Mouse (Mus musculus): Measurements from ENCODE around the gene Porcn.

The Porcn gene

GRCm38 (mm10) chrX:8206015-8206693, at the start of gene Porcn:
Gene Porcn, minus strand, starts transcription at chrX:8206525.
- peak; percentile 71 for DNase-seq (ENCODE audit: extremely low read depth, low read depth)

DNA sequence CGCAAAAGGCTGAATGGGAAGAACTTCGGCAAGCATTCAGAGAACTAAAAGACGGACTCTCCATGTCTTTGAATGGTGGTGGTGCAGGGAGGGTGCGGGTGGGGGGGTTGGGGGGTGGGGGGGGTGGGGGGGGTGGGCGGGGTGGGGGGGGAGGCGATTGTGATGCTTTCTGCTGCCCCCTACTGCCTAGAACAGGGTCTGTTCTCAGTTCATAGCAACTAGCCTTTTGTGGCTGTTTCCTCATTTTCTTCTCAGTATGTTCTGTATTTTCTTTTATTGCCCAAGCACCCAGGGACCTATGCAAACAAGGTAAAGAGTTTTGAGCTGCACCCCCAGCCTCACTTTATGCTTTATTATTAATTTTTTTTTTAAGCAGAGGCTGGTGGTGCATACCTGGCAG, 49.5 kb upstream of the Porcn start:
- no peak for DNase-seq (ENCODE audit: extremely low read depth, low read depth)

GRCm38 (mm10) chrX:8253711-8254110, 47.4 kb upstream of the Porcn start:
- DNase-seq (ENCODE audit: extremely low read depth, low read depth), result no peak

DNA sequence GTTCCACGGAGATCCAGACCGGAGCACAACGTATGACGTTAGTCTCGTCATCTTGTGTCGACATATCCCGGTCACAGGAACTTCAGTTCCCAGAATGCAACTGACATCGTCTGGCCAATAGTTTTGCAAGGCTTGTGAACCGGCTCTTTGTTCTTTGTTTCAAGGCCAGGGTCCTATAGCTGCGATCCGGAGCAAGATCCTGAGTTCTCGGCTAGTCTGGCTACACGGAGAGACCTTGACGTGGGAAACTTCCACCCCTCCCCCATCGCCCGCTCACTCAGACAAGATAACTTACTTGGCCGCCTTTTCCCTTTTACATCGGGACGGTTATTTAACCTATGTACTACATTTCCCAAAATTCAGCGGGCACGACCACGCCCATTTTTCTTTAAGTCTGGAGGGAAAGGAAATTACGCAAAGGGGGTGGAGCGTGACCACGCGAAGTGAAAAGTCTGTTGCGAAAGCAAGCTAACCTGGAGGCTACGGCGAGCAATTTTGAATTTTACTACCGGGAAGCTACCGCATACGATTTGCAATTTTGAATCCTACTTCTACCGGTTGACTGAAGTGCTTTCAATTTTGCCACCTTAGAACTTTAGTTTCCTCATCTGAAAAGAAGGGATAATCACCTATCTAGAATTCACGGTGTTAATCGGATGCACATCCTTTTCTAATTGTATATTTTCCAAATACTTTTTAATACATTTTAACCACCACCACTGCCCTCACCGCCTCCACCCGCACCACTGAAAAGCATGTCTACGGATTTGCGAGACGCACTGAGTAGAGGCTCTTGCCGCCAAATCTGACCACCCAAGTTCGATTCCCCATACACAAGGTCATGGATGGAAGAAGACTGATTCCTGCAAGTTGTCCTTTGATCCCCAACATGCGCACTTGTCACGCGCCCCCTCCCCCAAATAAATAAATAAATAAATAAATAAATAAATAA, 46.3 kb upstream of the Porcn start, which contains the start of gene Ftsj1:
Gene Ftsj1, minus strand, starts transcription at position 73 of the 952 bp plus-strand sequence.
- DNase-seq (ENCODE audit: extremely low read depth, low read depth), result peak; percentile 97

DNA sequence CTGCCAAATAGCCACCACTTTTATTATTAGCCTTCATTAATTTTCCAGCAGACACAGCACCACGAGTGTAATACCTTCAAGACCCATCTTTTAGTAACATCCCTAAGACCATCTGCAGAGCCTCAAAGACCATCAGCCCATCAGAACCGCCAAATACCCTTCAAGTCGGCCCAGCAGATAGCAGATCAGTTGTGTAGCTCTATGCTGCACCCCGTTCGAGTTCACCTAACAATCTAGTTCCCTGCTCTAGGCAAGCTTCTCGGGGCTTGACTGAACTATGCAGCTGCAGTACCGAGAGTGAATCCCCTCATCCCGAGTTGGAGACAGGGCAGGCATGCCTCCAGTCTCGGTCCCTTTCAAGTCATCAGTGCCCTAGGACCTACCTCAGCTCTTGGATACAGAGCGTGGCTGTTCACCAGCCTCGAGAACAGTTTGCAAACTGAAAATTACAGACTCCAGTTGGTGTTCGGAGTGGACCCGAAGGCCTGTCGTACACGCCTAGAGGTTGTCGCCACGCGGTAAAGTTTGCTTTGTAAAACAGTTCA, 45.5 kb upstream of the Porcn start:
- DNase-seq (ENCODE audit: extremely low read depth, low read depth), result no peak

- no peak for DNase-seq (ENCODE audit: extremely low read depth, low read depth)
These were observed 42.3 kb upstream of the Porcn start for GRCm38 (mm10) chrX:8248542-8249120.

DNA sequence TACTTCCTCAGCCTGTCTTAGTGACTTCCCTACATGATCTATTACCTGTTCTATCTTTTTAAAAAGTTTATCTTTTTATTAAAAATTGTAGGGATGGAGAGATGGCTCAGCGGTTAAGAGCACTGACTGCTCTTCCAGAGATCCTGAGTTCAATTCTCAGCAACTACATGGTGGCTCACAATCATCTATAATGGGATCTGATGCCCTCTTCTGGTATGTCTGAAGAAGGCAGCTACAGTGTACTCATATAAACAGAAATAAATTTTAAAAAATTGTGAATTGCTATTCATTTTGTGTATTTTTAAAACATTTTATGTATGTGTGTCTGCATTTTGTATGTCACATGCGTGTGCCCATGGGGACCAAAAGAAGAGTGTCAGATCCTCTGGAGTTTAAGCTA, 41.4 kb upstream of the Porcn start:
- no peak for DNase-seq (ENCODE audit: extremely low read depth, low read depth)

GRCm38 (mm10) chrX:8238804-8239395, 32.6 kb upstream of the Porcn start:
- no peak for DNase-seq (ENCODE audit: extremely low read depth, low read depth)

- no peak for DNase-seq (ENCODE audit: extremely low read depth, low read depth)
These were observed 30.4 kb upstream of the Porcn start for GRCm38 (mm10) chrX:8236704-8237103.

DNA sequence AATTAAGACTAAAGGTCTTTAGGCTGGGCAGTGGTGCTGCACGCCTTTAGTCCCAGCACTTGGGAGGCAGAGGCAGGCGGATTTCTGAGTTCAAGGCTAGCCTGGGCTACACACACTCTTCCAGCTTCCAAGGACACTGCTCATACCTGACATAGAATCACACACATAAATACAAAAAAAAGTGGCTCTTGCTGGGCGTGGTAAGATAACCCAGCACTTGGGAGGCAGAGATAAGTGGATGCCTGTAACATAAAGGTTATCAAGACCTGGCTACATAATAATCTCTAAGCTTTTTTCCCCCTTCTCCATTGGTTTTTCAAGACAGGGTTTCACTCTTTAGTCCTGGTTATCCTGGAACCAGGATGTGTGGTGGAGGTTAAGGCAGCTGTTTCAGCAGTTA, 27.3 kb upstream of the Porcn start:
- no peak for DNase-seq (ENCODE audit: extremely low read depth, low read depth)

DNA sequence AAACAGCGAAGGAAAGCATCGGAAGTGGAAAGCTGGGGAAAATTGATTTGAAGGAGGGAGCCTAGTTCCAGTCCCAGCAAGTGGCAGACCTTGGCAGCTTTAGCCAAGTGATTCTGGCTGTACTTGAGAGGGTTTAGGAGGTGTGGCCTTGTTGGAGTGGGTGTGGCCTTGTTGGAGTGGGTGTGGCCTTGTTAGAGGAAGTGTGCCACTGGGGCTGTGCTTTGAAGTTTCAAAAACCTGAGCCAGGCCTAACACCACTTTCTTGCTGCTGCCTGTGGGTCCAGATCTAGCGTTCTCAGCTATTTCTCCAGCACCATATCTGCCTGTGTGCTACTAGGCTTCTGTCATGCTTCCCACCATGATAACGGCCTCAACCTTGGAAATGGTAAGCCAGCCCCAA, 23.9 kb upstream of the Porcn start:
- DNase-seq (ENCODE audit: extremely low read depth, low read depth), result peak; percentile 49

DNA sequence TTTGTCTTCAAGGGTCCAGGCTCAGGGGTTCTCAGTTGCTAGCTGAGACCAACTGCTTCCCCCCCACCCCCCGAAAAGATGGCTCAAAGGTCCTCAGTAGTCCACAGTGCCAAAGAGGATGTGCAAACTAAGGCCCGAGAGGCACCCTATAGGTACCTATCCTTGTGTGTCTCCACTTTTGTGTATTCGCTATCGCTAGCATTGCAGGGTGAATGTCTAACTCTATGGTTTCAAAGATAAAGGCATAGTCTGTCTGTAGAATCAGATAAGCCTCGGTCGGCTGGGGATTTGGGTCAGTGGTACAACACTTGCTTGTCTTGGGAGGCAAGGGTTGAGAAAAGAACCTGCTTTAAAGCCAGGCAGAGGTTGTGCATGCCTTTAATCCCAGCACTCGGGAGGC, 17.1 kb upstream of the Porcn start:
- DNase-seq (ENCODE audit: extremely low read depth, low read depth), result no peak

DNA sequence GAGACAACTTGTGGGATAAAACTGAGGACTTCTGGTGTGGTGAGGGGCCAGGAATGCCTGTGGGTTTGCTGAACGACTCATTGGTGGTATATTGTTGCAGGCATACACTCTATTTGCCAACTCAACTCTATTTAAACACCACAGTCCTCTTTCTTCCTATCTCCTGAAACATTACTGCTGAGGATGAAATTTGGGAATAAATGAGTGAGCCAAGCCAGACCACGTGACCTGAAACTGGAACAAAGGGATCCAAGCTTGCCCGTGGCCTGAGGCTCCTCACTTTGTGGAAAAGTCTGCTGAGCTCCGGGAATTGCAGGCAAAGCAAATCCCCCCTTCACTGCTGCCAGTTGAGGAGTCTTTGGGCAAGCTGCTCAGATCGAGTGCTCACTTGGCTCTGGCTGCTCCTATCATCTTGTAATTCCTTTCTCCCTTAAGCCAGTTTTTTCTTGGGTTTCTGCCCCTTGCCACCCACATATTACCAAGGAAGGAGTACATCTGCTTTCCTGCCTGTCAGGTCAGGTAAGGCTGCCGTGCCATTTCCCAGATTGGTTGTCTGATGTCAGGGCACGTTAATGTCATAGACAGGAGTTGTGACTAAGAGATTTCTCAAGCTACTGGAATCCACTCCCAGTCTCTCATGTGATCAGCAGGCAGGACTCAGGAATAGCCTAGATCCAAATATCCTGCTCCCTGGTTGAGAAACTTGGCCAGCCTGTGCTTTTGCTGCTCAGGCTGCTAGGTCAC, 16.5 kb upstream of the Porcn start:
- DNase-seq (ENCODE audit: extremely low read depth, low read depth), result no peak

DNA sequence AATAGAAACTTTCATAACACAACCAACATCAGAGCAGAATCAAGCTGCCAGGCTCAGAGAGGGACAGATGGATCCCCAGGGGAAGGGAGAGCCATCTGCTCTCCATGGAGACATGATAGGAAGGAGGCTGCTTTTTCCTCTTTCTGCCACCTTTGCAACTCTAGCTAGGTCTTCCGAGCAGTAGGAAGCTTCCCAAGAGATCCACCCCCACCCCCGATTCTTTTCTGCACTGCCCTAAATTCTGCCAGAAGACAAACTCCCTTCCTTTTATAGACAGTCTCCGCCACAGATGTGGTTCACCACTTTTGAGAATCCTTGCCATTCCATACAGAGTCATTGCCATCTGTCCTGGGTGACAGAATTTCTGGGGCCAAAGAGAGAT, 16.0 kb upstream of the Porcn start:
- no peak for DNase-seq (ENCODE audit: extremely low read depth, low read depth)

- no peak for DNase-seq (ENCODE audit: extremely low read depth, low read depth)
These were observed 13.3 kb upstream of the Porcn start for GRCm38 (mm10) chrX:8219651-8220050.

DNA sequence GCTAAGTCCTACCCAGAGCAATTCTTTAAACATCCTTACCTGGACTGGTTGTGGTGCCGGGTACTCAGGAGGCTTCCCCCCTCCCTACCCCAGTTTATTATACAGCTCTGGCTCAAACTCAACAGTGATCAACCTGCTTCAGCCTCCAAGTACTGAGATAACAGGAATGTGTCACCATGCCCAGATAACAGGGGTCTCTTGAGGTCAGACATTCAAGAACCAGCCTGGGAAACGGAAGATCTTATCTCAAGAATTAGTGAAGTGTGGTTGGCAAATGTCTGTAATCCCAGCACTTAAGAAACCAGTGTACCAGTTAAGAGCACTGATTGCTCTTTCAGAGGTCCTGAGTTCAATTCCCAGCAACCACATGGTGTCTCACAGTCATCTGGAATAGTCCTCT, 11.8 kb upstream of the Porcn start:
- DNase-seq (ENCODE audit: extremely low read depth, low read depth), result no peak

DNA sequence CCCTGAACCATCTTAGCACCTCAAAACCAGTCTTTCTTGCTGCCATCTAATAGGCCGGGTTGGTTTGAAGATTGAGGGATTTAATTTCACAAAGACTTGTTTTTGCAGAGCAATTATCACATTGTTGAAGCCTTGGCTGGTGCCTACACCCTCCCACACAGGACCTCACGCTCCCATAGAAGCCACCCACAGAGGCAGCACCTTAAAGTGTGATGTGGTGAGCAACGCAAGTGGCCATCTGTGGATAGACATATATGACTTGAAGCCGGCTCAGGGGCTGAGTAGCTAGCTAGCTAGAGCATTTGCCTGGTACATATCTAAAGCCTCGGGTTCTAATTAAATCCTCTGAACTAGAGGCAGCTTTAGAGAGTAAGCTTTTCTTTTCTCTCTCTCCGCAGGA, 11.1 kb upstream of the Porcn start:
- DNase-seq (ENCODE audit: extremely low read depth, low read depth), result no peak

DNA sequence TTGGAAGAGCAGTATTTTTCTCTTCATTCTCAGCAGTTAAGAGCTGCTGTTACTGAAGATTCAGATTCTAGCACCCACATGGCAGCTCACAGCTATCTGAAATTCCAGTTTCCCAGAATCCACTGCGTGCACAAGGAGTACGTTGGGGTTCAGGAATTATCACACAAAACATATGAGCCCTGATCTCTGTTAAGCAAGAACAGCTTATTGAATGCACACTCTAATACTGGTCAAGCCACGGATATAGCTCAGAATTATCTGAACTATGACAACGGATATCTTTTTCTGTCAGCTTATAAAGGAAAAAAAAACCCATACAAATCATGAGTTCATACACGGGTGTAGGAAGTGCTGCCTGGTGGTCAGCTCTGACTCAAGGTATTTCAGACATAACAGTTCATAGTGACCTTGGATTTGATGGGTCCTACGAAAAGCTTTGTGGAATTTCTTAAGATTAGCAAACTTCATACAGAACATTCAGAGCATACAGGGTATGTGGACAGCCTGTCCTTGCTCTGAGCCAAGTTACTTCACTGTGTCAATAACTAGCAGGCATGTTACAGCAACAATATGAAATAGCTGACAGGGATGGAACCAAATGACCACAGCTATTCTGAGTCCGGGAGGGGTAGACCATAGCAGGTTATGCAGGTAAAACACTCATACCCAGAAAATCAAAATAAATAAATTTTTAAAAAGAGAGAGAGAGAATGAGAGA, 5.3 kb upstream of the Porcn start:
- DNase-seq (ENCODE audit: extremely low read depth, low read depth), result no peak

DNA sequence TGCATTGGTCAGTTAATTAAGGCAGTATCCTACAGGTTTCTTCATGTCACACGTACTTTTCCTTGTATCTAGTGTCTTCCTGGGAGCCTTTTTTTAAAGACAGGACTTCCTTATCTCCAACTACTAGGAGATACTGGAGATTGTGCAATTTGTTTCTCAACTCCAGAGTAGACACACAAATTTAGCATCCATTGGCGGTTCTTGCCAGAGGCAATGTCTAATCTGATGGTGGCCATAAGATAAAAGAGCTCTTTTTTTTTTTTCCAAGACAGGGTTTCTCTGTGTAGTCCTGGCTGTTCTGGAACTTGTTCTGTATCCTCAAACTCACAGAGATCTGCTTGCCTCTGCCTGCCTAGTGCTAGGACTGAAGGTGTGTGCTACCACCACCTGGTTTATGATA, 3.4 kb upstream of the Porcn start:
- DNase-seq (ENCODE audit: extremely low read depth, low read depth), result no peak

- DNase-seq (ENCODE audit: extremely low read depth, low read depth), result peak; percentile 42
These were observed 899 bp upstream of the Porcn start for GRCm38 (mm10) chrX:8207224-8207623.

Data from MEL-GATA-1-ER (cell line).